Mouse (Mus musculus): ENCODE measurements around the gene Rnase4.

The Rnase4 gene

GRCm38 (mm10) chr14:51090921-51091900, at the start of gene Rnase4, which contains the start of gene Ang:
TSS of gene Rnase4 (plus strand) at chr14:51091077.
TSS of gene Ang (plus strand) at chr14:51091150.
- DNase-seq, result peak; percentile 59 to 61

DNA sequence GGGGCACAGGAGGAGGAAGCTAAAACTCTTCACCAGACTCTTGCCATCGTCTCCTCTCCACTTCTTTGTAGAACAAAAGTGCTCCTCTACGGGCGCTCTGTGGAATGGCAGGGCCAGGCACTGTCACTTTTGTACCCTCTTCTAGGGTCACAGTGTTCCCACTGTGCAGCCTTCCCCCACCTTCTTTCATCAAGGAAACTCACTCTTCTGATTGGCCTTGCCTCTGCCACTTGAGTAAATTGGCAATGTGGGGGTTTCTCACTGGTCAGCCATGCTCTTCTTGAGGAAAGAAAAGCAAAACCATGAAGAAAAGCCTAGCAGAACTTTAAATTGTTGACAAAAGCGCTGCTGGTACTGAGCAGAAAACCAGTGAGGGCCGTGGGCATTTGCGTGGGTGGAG, 49.1 kb upstream of the Rnase4 start, which contains the start of gene Rnase9:
Gene Rnase9, minus strand, starts transcription at position 101 of the 400 bp plus-strand sequence.
- no peak for DNase-seq

- no peak for DNase-seq
These were observed 43.0 kb upstream of the Rnase4 start for GRCm38 (mm10) chr14:51047846-51048245.

GRCm38 (mm10) chr14:51050063-51050462, 40.8 kb upstream of the Rnase4 start, which contains the start of gene Rnase11:
TSS of gene Rnase11 (minus strand) at chr14:51050163.
- no peak for DNase-seq

- no peak for DNase-seq
These were observed 38.9 kb upstream of the Rnase4 start for GRCm38 (mm10) chr14:51051941-51052340.

DNA sequence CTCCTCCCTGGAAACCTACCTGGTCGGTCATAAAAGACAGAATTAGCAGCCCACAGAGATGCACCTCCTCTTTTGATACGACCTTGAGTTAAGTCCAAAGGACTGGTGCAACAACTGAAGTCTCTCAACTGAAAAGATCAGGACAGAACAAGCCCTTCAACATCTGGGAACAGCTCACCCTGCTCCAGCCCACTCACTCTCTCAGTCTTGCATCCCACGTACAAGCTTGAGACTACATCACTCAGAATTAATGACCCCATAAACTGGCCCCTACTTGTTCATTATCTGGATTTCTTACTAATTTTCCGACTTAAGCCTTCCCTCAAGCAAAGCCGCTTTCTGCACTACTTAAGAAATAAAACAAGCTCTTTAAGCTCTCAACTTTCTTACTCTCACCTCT, 37.7 kb upstream of the Rnase4 start:
- DNase-seq, result no peak

DNA sequence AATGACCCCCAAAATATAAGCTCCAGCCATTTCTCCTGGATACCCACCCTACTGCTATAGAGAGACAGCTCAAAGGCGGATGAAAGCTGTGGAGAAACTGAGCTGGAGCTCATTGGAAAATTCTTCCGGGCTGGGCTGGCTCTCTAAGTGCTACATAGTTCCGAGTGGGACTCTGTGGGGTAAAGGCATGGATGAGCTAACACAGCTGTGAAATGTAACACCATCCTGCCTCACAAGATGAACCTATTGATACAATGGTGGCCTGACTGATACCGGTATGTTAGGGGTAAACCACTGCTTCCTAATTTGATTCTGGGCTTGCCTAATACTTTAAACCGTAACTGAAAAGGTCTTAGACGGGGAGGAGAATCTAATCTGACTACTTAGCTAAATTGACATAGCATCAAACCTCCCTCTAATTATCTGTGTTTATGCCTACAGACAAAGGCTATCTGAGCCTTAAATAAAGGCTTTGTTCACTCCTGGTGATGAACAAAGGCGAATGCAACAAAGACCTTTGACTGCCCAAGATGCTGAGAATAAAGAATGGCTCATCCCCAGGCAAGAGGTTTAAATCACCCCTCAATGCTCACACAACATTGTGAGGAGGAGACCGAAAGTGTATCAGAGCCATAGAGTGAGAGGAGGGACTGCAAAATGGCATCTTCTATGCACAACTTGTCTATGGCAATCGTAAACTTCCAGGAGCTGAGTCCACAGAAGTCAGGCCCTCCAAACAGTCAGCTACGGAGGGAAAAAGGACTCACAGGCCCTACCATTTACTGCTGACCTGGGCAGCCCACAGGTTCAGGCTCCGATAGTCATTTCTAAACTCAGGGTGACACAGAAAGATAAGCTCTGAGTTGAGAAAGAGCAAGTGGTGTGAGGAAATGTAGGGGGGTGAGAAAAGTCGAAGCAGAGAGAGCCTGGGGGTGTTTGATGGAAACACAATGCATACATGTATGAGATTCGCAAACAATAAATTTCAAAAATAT, 36.3 kb upstream of the Rnase4 start:
- DNase-seq, result no peak

GRCm38 (mm10) chr14:51057401-51057831, 33.5 kb upstream of the Rnase4 start, which contains the start of gene Rnase12:
TSS of gene Rnase12 (minus strand) at chr14:51057661.
- DNase-seq, result no peak

GRCm38 (mm10) chr14:51060761-51061160, 30.1 kb upstream of the Rnase4 start:
- DNase-seq, result no peak

DNA sequence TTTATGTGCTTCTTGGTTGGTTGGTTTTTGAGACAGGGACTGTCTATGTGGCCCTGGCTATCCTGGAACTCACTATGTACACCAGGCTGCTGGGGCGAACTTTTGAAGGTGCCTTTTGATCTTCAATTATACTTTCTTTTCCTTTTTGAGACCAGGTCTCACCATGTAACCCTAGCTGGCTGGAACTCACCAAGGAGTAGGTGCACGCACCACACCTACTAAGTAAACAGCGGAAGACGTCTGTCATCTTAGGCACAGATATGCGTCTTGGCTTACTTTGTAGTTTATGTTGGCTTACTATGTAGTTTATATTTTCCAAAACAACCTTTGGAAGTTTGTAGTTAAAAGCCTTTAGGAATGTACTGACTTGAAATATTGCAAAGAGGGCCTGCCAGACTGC, 21.9 kb upstream of the Rnase4 start:
- no peak for DNase-seq

DNA sequence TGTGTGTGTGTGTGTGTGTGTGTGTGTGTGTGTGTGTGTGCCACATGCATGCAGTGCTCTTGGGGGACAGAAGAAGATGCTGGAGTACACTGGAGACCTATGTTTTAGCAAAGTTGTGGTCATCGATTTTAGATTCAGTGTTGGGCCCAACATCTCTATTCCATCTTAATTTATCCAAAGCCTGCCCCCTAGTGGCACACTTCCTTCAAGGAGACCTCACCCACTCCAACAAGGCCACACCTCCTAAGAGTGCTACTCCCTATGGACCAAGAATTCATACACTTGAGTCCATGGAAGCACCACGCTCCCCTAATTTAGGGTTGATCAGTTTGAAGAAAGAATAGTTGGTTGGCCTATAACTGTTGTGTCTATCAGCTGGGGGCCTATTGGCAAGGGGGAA, 21.3 kb upstream of the Rnase4 start:
- DNase-seq, result peak; percentile 31 to 67

DNA sequence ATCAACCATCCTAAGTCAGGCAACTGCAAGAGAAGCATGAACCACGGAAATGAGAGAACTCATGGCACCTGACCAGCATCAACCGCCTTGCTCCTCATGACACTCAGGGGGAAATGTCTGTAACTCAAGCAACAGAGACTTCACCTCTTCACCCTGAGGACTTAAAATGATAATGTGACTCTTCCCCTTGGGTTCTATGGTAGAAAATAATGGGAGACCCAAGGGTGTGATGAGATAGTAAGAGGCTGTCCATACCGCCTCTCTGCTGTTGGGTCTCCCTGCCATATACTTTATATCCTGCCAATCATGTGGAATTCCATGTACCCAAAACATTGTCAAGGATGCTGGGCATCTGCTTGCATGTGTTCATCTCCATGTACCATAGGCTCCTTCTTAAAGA, 16.5 kb upstream of the Rnase4 start, which contains the start of gene Olfr750:
Gene Olfr750, minus strand, starts transcription at position 101 of the 400 bp plus-strand sequence.
- no peak for DNase-seq

GRCm38 (mm10) chr14:51079180-51079579, 11.7 kb upstream of the Rnase4 start:
- DNase-seq, result no peak

DNA sequence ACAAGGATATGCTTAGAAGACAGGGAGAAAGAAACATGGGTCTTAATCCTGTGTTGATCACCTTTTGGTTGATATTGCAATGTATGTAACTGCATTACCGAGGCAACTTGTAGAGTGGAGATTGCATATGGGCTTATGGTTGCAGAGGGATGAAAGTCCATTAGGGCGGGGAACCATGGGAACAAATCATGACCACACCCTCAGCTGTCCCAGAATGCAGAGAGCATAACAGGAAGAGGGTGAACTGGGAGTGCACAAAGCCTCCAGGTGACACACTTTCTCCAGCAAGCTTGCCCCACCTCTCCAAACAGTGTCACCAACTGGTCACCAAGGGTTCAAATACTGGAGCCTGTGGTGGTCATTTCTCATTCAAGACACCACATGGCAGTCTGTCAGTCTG, 9.8 kb upstream of the Rnase4 start:
- DNase-seq, result no peak

DNA sequence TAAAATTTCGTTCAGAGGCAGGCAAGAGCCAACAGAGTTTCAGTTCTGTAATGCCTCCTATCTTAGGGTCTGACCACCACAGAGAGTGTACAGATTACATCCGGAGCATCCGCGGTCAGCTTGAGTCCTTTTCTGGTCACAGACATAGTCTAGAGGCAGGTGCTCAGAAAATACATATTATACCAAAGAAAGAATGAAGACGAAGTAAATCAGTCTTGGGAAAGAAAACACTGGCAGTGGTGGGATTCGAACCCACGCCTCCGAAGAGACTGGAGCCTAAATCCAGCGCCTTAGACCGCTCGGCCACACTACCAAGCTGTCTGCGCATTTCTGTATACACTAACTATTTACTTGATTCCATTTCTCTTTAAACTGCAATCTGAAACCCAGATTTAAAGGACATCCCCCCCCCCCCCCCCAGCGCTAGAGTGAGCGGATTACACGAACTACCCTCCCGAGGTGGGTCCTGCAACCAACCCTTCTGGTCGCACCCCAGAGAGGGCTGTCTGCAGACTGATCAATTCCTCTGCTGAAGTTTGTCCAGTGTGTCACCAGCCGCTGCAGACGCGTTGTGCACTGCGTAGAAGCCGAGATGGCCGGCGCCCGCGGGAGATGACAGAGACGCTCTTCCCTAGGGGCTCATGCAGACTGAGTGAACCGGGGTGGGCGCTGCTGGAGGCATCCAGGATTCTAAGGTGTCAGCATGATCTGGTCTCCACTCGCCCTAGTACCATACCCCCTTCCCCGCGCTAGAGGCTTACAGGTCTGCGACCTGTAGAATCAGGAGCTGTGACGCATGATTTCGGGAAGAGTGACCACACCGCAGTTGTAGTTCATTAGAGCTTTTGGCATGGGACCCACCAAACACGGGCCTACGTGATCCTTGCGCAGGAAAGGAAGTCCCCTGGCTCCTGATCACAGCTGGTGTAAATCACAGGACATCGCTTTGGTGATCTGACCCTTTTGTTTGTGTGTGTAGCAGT, 8.0 kb upstream of the Rnase4 start:
- DNase-seq, result peak; percentile 63 to 71

- no peak for DNase-seq
These were observed 7.1 kb upstream of the Rnase4 start for GRCm38 (mm10) chr14:51083805-51084204.

GRCm38 (mm10) chr14:51085086-51085485, 5.8 kb upstream of the Rnase4 start:
- DNase-seq, result no peak

DNA sequence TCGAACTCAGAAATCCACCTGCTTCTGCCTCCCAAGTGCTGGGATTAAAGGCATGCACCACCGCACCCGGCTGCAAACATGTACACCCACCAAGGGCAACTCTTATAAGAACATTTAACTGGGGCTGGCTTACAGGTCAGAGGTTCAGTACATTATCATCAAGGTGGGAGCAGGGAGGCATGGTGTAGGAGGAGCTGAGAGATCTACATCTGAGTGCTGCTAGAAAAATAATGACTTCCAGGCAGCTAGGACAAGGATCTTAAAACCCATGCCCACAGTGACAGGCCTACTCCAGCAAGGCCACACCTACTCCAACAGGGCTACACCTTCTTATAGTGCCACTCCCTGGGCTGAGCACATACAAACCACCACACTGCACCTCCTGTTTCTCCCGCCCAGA, 5.0 kb upstream of the Rnase4 start:
- DNase-seq, result no peak

DNA sequence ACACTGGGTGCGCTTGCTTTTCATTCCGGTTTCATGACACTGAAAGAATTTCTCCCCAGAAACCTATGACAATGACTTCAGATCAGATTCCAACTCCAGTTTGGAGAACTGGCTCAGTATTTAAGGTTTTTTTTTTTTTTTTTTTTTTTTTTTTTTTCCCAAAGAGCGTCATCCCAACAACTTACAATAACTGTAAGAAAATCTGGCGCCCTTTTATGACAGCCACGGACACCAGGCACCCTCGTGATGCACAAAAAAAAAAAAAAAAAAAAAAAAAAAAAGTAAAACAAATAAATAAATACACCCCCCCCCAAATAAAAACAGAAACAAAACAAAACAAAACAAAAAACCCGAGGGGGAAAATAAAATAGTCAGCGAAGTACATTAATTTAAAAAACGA, 3.1 kb upstream of the Rnase4 start:
- no peak for DNase-seq

DNA sequence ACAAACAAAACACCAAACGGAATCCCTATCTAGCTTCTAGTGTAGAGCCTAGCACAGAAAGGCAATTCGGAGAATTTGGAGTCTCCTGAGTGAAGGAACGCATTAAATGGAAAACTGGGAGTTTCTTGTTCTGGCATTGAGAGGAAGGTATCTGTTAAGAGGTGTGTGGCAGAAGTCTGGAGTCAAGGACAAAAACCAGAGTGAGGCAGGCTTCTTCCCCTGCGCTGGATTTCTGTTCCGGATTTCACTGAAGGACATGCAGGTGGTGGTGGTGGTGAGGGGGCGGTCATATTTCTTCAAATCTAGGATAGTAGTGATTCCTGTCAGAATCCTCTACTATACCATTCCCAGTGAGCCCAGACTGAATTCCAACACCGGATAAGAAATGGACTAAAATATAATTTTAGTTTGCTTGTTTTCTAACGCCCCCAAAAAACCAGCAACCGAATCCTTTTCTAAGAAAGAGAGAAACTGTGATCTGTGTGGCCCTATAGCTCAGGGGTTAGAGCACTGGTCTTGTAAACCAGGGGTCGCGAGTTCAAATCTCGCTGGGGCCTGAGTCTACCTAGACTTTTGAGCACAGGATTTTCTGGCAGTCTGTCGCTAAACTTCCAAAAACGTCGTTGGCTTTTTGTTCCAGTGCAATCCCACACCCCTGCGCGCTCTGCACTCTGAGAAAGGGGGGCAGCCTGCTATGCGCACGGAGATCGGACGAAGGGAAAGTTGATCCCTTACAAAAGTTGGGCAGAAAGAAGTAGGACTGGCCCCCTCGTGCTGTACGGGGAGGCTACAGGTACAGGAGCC, 2.5 kb upstream of the Rnase4 start:
- DNase-seq, result peak; percentile 88 to 92
